Mouse (Mus musculus) cerebellum, adult 9-11 months (tissue): ENCODE data around the gene Siah1a.

Experiments
- DNase-seq: peaks from one replicate; pipeline ENCODE4 v3.0.0; 2022

Gene Siah1a

GRCm38 (mm10) chr8:86745221-86745934 is at the start of gene Siah1a, which contains the start of gene Gm10638:
Siah1a (minus strand) TSS chr8:86745934.
Gm10638 (plus strand) TSS chr8:86745699.
- DNase-seq, result peak; percentile 71

- no peak for DNase-seq
Measured at GRCm38 (mm10) chr8:86794716-86795115, 49.0 kb upstream of the Siah1a start.

GRCm38 (mm10) chr8:86791542-86791941 is 45.8 kb upstream of the Siah1a start:
- no peak for DNase-seq

GRCm38 (mm10) chr8:86789576-86789975 is 43.8 kb upstream of the Siah1a start:
- DNase-seq, result no peak

- no peak for DNase-seq
Measured at GRCm38 (mm10) chr8:86787891-86788420, 42.2 kb upstream of the Siah1a start.

DNA sequence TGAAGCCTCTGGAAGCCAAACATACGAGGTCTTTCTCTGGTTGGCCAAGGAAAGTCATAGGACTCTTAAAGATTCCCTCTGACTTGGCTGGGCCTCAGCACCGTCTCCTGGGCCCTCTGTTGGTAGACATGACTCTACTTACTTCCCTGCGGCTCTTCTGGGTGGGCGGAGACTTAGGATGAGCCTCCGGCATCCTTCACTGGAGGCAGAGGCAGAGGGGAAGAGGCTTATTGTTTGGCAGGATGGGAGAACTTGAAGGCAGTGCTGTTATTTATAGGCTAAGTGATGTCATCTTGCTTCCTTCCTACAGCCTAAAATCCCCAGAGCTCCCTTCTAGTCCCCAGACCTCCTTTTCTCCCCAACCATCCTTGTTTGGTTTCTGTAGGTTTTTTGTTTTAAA is 40.8 kb upstream of the Siah1a start:
- no peak for DNase-seq

DNA sequence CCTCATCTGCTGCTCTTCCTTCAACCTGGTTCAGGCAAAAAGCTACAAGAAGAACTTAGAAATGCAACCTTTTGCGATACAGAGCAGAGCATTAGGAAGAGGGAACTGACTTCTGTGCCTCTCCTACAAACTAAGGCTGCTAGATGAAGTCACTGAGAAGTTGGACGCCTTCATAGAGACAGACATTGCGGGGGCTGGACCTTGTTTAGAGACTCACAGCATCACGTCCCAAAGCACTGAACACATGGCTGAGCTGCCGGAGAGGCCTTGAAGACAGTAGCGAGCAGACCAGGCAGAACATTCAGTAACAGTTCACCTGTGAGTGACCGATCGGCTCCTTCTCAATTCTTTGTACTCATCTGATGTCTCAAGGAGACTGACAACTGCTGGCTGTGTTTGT is 35.4 kb upstream of the Siah1a start:
- no peak for DNase-seq

DNA sequence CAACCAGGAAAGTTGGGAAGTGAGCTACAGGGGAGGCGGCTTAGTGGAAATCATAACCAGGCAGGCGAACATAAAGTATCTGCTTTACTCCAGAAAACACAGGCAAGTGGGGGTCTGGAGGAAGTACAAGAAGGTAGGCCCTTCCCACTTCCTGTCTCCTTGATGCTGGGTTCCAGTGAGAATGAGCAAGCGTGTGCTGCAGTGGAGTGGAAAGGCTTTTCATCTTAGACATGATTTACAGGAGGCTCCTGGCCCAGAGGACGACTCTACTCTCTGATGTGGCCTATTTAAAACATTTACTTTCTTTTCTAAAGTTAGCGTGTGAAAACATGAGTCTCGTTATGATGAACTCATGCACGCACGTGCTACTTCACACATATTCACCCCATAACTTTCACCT is 33.5 kb upstream of the Siah1a start:
- no peak for DNase-seq

- DNase-seq, result no peak
Measured at GRCm38 (mm10) chr8:86769945-86770715, 24.4 kb upstream of the Siah1a start.

GRCm38 (mm10) chr8:86768499-86768898 is 22.8 kb upstream of the Siah1a start:
- DNase-seq, result peak; percentile 10

GRCm38 (mm10) chr8:86766548-86767211 is 20.9 kb upstream of the Siah1a start:
- DNase-seq, result no peak

DNA sequence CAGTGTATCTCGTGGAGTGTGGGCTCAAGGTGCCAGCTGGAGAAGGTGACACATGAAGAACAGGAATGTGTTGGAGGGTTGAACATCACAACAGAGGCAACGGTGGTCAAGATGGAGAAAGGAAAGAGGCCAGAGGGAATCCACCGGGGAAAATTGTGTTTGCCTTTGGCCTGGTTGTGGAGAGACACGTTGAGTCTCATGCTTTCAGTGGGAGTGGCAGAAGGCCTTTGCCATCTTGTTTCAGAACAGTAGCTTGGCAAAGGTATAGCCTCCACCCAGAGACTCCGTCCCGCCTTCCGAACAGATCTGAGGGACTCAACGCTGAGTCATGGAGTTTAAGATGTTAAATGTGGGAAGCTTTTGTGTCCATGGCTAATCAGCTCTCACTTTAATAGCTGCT is 19.9 kb upstream of the Siah1a start:
- DNase-seq, result no peak

- no peak for DNase-seq
Measured at GRCm38 (mm10) chr8:86765155-86765554, 19.4 kb upstream of the Siah1a start.

GRCm38 (mm10) chr8:86762806-86763205 is 17.1 kb upstream of the Siah1a start:
- no peak for DNase-seq

- no peak for DNase-seq
Measured at GRCm38 (mm10) chr8:86760746-86761145, 15.0 kb upstream of the Siah1a start.

- no peak for DNase-seq
Measured at GRCm38 (mm10) chr8:86759090-86759491, 13.4 kb upstream of the Siah1a start.

DNA sequence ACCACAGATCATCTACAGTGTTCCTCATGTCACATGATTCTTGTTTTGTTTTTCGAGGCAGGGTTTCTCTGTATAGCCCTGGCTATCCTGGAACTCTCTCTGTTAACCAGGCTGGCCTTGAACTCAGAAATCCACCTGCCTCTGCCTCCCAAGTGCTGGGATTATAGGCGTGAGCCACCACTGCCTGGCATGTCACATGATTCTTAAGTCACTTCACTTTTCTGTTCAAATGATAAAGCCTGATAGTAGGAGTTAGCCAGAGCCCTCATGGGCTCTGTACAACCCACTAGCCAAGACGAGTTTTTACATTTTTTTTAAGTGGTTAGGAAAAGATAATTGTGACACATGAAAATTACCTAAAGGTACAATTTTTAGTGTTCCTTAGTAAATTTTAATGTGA is 12.9 kb upstream of the Siah1a start:
- DNase-seq, result no peak

GRCm38 (mm10) chr8:86756948-86757733 is 11.4 kb upstream of the Siah1a start:
- DNase-seq, result peak; percentile 33

GRCm38 (mm10) chr8:86749842-86750241 is 4.1 kb upstream of the Siah1a start:
- DNase-seq, result no peak

DNA sequence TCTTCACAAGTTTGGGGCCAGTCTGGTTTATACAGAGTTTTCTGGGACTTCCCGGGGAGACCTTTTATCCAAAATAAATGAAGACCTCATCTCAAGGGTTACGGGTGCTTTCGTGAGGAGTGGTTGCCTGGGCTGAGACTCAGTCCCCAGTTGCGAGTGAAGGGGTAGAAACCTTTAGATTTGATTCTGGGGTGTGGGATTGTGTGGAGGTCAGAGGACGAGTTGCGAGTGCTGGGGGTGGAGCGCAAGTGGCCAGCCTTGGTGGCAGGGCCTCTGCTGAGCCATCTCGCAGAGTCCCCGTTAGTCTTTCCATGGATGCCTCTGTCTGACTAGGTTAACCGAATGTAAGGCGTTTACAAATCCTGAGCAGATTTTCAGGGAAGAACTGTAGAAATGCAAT is 777 bp upstream of the Siah1a start:
- DNase-seq, result no peak

DNA sequence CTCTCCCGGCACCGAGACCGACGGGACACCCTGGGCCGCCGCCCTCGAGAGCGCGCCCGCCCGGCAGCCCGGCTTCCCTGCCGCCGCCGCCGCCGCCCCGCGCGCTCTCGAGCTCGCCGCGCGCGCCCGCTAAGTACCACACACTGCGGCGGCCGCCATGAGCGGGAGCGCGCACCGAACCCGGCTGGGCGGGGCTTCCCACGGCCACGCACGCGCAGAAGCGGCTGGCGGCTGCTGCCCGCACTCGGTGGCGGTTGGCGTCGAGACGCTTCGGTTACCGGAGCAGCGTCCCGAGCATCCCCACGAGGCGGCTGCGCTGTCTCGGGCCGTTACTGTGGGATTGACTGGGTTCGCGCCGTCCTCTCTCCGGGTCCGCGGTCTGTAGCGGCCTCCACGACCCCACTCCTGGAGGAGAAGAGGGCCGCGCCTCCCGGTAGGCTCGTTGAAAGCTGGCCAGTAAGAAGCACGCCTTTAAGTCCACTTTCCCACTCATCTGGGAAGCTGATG is 254 bp upstream of the Siah1a start:
- DNase-seq, result peak; percentile 94
